ENCODE assay signal across 10 mouse cellular contexts in the genomic region with DNA sequence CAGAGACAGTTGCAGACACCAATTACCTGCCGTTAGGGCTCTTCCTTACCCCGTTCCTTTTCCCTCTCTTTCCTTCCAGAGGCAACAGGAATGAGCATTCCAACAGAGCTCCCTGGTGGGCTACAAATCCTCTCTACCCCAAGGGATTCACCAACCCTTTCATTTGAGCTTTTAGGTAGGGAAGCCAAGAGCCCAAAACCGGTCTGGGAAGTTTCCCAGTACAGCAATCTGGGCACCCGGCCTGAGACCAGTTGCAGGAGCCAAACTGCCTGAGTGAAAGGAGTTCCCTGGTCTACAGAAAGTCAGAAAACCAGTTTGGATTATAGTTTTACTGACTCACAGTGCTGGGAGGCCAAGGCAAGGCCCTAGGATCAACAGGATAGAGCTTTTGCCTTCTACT.
DNase-seq lines count a peak whose midpoint lies in the region; ATAC-seq and TF ChIP-seq lines count a peak whose summit lies in the region.
"Had no signal": no experiment of that assay in that cellular context is flagged by ENCODE, and none has a peak within 500 bp of the region (broad histone marks: within the 10 kb centered on the region; RNA-seq: fewer than 3 reads in every experiment).

No protein-coding gene starts in this region.

- H3K4me3 ChIP-seq in hindbrain, postnatal 0 days (ENCODE audit: low read length), result no peak overlapping the region
- no peak overlapping the region for H3K4me3 ChIP-seq in hindbrain, embryonic 12.5 days
- H3K4me3 ChIP-seq: limb, embryonic 12.5 days; stomach, embryonic 15.5 days had no signal

- peak; percentile 7 for DNase-seq in hindbrain, postnatal 0 days (ENCODE audit: low spot score)
- DNase-seq in adrenal gland, adult 2 months, result peak; percentile 31
- peak; percentile 65 for DNase-seq in gastrocnemius, postnatal 14 days
- peak; percentile 13 for DNase-seq in lung, postnatal 14 days
- DNase-seq in Muller cell, postnatal 12 days (ENCODE audit: inconsistent ontology term), result no peak
- no peak for DNase-seq in frontal cortex, postnatal 10 days (ENCODE audit: low spot score in 2 of 2)

- H3K4me1 ChIP-seq in hindbrain, postnatal 0 days (ENCODE audit: insufficient read depth, low read length), result no peaks in the 10 kb centered on the region
- H3K4me1 ChIP-seq in hindbrain, embryonic 12.5 days, result no peaks in the 10 kb centered on the region
- H3K4me1 ChIP-seq: limb, embryonic 12.5 days; stomach, embryonic 15.5 days had no signal

- no peak for ATAC-seq in hindbrain, postnatal 0 days
- ATAC-seq in hindbrain, embryonic 12.5 days (ENCODE audit: low FRiP score), result no peak
- no peak for ATAC-seq in erythroblast, adult 5-6 weeks (replicated peaks; ENCODE audit: low FRiP score, poor library complexity, severe bottlenecking)

- TF ChIP-seq CTCF in hindbrain, postnatal 0 days (IDR thresholded peaks at IDR 0.05; ENCODE audit: low read depth), result no peak

- intact Hi-C loops in gastrocnemius, postnatal 14 days (cut with DNase I; ENCODE audit: low total_unique reads), result no loop called here

- H3K9me3 ChIP-seq in hindbrain, postnatal 0 days (ENCODE audit: low read length), result no peaks in the 10 kb centered on the region
- no peaks in the 10 kb centered on the region for H3K9me3 ChIP-seq in hindbrain, embryonic 12.5 days (replicated peaks)
- H3K9me3 ChIP-seq: limb, embryonic 12.5 days; stomach, embryonic 15.5 days had no signal

- no peaks in the 10 kb centered on the region for H3K27me3 ChIP-seq in hindbrain, postnatal 0 days (ENCODE audit: insufficient read depth, low read length)
- no peaks in the 10 kb centered on the region for H3K27me3 ChIP-seq in hindbrain, embryonic 12.5 days
- H3K27me3 ChIP-seq: limb, embryonic 12.5 days; stomach, embryonic 15.5 days had no signal

- H3K27ac ChIP-seq in hindbrain, postnatal 0 days, result no peak overlapping the region
- no peak overlapping the region for H3K27ac ChIP-seq in hindbrain, embryonic 12.5 days
- H3K27ac ChIP-seq: limb, embryonic 12.5 days; stomach, embryonic 15.5 days had no signal

- H3K4me2 ChIP-seq in hindbrain, postnatal 0 days (ENCODE audit: low read depth, low read length), result no peak overlapping the region
- no peak overlapping the region for H3K4me2 ChIP-seq in hindbrain, embryonic 12.5 days (replicated peaks)
- H3K4me2 ChIP-seq: limb, embryonic 12.5 days; stomach, embryonic 15.5 days had no signal

- H3K9ac ChIP-seq in hindbrain, postnatal 0 days (replicated peaks; ENCODE audit: low read length), result no peak overlapping the region
- no peak overlapping the region for H3K9ac ChIP-seq in hindbrain, embryonic 12.5 days
- H3K9ac ChIP-seq: limb, embryonic 12.5 days; stomach, embryonic 15.5 days had no signal

- 47% methylated on average over 4 of the region's 4 CpGs for WGBS in hindbrain, postnatal 0 days
- WGBS in hindbrain, embryonic 12.5 days, result 43% methylated on average over 4 of the region's 4 CpGs

- H3K36me3 ChIP-seq in hindbrain, postnatal 0 days (ENCODE audit: insufficient read depth, low read length), result no peaks in the 10 kb centered on the region
- H3K36me3 ChIP-seq in hindbrain, embryonic 12.5 days, result no peaks in the 10 kb centered on the region
- H3K36me3 ChIP-seq: limb, embryonic 12.5 days; stomach, embryonic 15.5 days had no signal

Comparison
In these comparisons a context has a peak if more than half of its experiments do, and no peak if none do; other contexts are left out.
1. DNase-seq: peak in hindbrain, postnatal 0 days (single experiment), adrenal gland, adult 2 months (single experiment), gastrocnemius, postnatal 14 days (single experiment) and lung, postnatal 14 days (single experiment); none in Muller cell, postnatal 12 days (single experiment) and frontal cortex, postnatal 10 days (0 of 2).